Mouse (Mus musculus) heart, postnatal 0 days (tissue): ENCODE measurements around the gene Slc39a1. TPM values are rescaled to one million over a fixed set of nuclear protein-coding genes. Genes with fewer than 3 reads are reported as not detected.
"Not testable (repeated sequence)": the region's sequence is repeated elsewhere in the genome, so short reads cannot be mapped to it uniquely, and the experiment has no call there.

Source experiments
- ATAC-seq: fragments of 200-750 bp; cut with Nextera tagmentation; 2 replicates; pipeline ENCODE4 v1.8.0; 2017; ENCODE audit warnings: low read depth, moderate number of reproducible peaks, moderate library complexity; ENCODE audit not compliant: insufficient read depth
- DNase-seq: peaks from one replicate; pipeline ENCODE4 v3.0.0-alpha.2; 2016; ENCODE audit warnings: low spot score
- H3K27ac ChIP-seq: fragments of 300-500 bp; sonication (generic); 2 replicates; pipeline ENCODE4 v1.5.1; 2014; ENCODE audit warnings: low read depth, mild to moderate bottlenecking
- H3K27me3 ChIP-seq: fragments of 300-500 bp; sonication (generic); 2 replicates; pipeline ENCODE4 v1.6.1; 2014; ENCODE audit warnings: low read length, mixed read lengths; ENCODE audit not compliant: control insufficient read depth, insufficient read depth
- H3K36me3 ChIP-seq: fragments of 300-500 bp; sonication (generic); replicated peaks from 2 replicates; pipeline ENCODE4 v1.6.1; 2014; ENCODE audit warnings: low read length, mixed read lengths; ENCODE audit not compliant: control insufficient read depth, insufficient read depth
- H3K4me1 ChIP-seq: fragments of 300-500 bp; sonication (generic); 2 replicates; pipeline ENCODE4 v1.6.1; 2014; ENCODE audit warnings: antibody characterized with exemption; ENCODE audit not compliant: control insufficient read depth, insufficient read depth
- H3K4me2 ChIP-seq: fragments of 300-500 bp; sonication (generic); 2 replicates; pipeline ENCODE4 v1.6.1; 2014; ENCODE audit warnings: low read depth, mild to moderate bottlenecking, low read length, moderate library complexity
- H3K4me3 ChIP-seq: fragments of 300-500 bp; sonication (generic); 2 replicates; pipeline ENCODE4 v1.5.1; 2014; ENCODE audit warnings: low read depth, low read length
- H3K9ac ChIP-seq: fragments of 300-500 bp; sonication (generic); replicated peaks from 2 replicates; pipeline ENCODE4 v1.6.1; 2014; ENCODE audit warnings: low read depth, low read length, mixed read lengths
- H3K9me3 ChIP-seq: fragments of 300-500 bp; sonication (generic); replicated peaks from 2 replicates; pipeline ENCODE4 v1.6.1; 2016; ENCODE audit warnings: low read length; ENCODE audit not compliant: control insufficient read depth
- CTCF ChIP-seq: IDR thresholded peaks from 2 replicates; pipeline ENCODE4 v1.5.1; 2016; ENCODE audit warnings: antibody characterized with exemption, control low read depth, low read depth
- EP300 ChIP-seq: IDR thresholded peaks from 2 replicates; pipeline ENCODE4 v1.6.1; 2016; ENCODE audit warnings: antibody characterized with exemption, low read depth
- WGBS: fragments of 180-500 bp; shearing (Covaris S2); extraction: QIAGEN DNeasy Blood & Tissue Kit; methylation state at CpG from one replicate; pipeline ENCODE4 v1.1.7; 2014; 5-methylcytosine and 5-hydroxymethylcytosine counted together
- polyA plus RNA-seq: library from polyadenylated mRNA; unstranded; fragments of >200 nt; fragmentation: Nextera tagmentation; extraction: Ambion mirVana; gene quantifications from 2 replicates; pipeline ENCODE4 v1.2.1, GENCODE M21; 2015
- total RNA-seq: library from RNA; depleted of rRNA; stranded (reverse); fragments of >200 nt; gene quantifications from 2 replicates; pipeline ENCODE4 v1.2.3, GENCODE M21; 2014; ENCODE audit warnings: low replicate concordance

The Slc39a1 gene
- total and polyA plus RNA-seq, 2 experiments from 2014 or later = 95.5 to 158 TPM

DNA sequence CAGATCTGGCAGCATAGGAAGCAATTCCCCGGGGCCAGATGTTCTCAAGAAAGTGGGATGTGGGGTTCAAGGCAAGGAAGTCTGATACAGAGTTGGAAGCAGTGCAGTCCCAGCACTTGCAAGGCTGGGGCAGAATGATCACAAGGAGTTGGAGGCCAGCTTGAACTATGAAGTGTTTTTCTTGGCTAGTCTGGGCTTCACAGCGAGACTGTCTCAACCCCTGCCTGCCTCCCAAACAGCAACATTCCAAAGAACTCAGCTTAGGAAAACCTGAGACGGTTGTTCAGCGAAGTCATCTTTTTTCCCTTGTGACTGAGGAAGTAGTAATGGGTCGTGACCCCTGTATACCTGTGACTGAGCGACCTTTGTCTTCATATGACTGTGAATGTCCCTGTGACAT, 2.8 kb downstream of the Slc39a1 start:
- DNase-seq (no peak), ATAC-seq (no peak)
- Histone ChIP-seq H3K27me3 (no peaks in the 10 kb centered on the region), H3K9me3 (no peaks in the 10 kb centered on the region), H3K9ac (no peak overlapping the region), H3K4me2 (no peak overlapping the region), H3K27ac (0 out of 2 replicates have a peak overlapping the region, but pooled peaks have one; percentile 11), H3K4me1 (peaks cover 9% of the 10 kb centered on the region), H3K4me3 (no peak overlapping the region), H3K36me3 (peaks cover 20% of the 10 kb centered on the region)
- WGBS = 70% methylated on average over 6 of the region's 6 CpGs
- no peak for TF ChIP-seq CTCF
- TF ChIP-seq EP300 = no peak

DNA sequence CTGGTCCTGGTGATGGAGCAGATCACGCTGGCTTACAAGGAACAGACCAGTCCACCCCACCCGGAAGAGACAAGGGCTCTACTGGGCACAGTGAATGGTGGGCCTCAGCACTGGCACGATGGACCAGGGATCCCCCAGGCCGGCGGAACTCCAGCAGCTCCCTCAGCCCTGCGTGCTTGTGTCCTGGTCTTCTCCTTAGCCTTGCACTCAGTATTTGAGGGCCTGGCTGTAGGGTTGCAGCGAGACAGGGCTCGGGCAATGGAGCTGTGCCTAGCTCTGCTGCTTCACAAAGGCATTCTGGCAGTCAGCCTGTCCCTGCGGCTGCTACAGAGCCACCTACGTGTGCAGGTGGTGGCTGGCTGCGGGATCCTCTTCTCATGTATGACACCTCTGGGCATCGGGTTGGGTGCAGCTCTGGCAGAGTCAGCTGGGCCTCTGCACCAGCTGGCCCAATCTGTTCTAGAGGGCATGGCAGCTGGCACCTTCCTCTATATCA, 3.8 kb downstream of the Slc39a1 start:
- H3K27me3 ChIP-seq, H3K9me3 ChIP-seq, DNase-seq, H3K4me3 ChIP-seq, ATAC-seq, H3K4me1 ChIP-seq, H3K4me2 ChIP-seq, H3K9ac ChIP-seq, H3K27ac ChIP-seq: not testable (repeated sequence)
- 90% methylated on average over 11 of the region's 12 CpGs for WGBS
- peaks cover 20% of the 10 kb centered on the region for H3K36me3 ChIP-seq

DNA sequence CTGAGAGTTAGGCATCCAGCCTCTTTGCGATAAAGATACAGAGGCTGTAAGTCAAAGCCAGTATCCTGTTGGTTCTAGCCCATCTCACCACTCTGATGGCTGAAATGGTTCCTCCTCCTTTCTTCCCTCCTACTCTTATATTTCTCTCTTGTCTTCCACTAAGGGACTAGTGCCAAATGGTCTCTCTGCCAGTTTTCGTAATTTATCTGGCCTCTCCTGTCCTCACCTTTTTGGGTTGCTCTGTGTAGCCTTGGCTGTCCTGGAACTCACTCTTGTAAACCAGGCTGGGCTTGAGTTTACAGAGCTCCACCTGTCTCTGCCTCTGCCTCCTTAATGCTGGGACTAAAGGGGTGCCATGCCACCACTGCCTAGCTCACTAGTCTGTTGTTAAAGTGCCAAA, 4.7 kb downstream of the Slc39a1 start:
- not testable (repeated sequence) for DNase-seq

DNA sequence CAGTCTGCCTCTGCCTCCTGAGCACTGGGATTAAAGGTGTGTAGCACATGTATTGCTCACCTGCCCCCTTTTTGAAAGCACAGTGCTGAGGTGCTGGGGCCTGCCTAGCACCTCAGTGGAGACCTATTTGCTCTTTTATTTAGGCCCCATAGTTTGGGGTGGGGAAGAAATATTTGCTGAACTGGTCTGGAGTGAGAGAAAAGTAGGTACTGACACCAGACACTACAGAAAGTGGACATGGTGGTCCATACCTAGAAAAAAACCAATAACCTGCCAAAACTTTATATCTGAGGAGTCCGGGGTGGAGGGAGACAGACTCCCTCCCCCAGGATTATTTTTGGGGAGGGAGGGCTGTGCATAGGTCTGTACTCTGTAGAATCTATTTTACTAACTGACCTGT, 5.2 kb downstream of the Slc39a1 start:
- H3K4me1 ChIP-seq, H3K9ac ChIP-seq, H3K27me3 ChIP-seq, H3K9me3 ChIP-seq, H3K4me2 ChIP-seq, H3K27ac ChIP-seq, DNase-seq, ATAC-seq, H3K4me3 ChIP-seq: not testable (repeated sequence)
- peaks cover 32% of the 10 kb centered on the region for H3K36me3 ChIP-seq
- 100% methylated on average over 1 of the region's 1 CpGs for WGBS

More for the DNA sequence above, 4.7 kb downstream of the Slc39a1 start:
- not testable (repeated sequence) for H3K9me3 ChIP-seq, H3K4me3 ChIP-seq, H3K4me2 ChIP-seq, H3K9ac ChIP-seq, H3K27me3 ChIP-seq, H3K4me1 ChIP-seq, H3K27ac ChIP-seq, ATAC-seq
- H3K36me3 ChIP-seq = peaks cover 29% of the 10 kb centered on the region
- 65% methylated on average over 2 of the region's 2 CpGs for WGBS

DNA sequence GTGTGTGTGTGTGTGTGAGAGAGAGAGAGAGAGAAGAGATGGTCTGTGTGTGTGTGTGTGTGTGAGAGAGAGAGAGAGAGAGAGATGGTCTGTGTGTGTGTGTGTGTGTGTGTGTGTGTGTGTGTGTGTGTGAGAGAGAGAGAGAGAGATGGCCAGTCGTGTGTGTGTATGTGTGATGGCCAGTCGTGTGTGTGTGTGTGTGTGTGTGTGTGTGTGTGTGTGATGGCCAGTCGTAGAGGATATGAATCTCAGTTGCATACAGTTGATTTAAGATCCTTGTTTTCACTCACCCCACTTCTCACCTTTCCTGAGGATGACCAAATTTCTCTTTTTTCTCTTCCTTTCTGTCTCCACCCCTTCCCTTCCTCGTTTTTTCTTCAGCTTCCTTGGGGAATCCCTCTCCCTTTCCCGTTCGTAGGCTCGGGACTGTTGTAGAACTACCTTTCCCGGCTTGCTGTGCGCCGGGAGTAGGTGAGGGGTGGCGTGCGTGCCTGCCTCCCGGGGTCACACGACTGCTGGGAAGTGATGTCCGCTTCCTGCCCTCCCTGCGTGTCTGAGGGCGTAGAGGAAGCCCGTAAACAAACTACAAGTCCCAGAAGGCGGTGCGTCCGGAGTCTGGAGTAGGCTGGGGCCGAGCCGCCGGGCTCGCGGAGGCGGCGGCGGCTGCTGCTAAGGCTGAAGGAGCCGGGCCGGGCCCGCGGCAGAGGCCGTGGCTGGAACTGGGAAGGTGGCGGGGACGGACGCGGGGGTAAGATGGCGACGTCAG, 5.9 kb downstream of the Slc39a1 start, which contains the start of gene Crtc2:
Crtc2 (plus strand) TSS at position 511 of the 766 bp plus-strand sequence.
- peak within 1 kb of the TSS; percentile 77 for H3K4me2 ChIP-seq
- no peaks in the 10 kb centered on the region for H3K27me3 ChIP-seq
- H3K9me3 ChIP-seq = no peaks in the 10 kb centered on the region
- ATAC-seq (peak; percentile 97), DNase-seq (peak; percentile 99)
- peak; percentile 40; the same call in 1 of the 2 replicates for TF ChIP-seq EP300
- TF ChIP-seq CTCF = no peak
- peak within 1 kb of the TSS; percentile 88 for H3K27ac ChIP-seq
- H3K9ac ChIP-seq = peak within 1 kb of the TSS; percentile 79
- peak within 1 kb of the TSS; percentile 82 for H3K4me3 ChIP-seq
- H3K4me1 ChIP-seq = peaks cover 9% of the 10 kb centered on the region
- WGBS = 1% methylated on average over 38 of the region's 40 CpGs
- H3K36me3 ChIP-seq = peaks cover 39% of the 10 kb centered on the region
